Mouse (Mus musculus) lung, embryonic 14.5 days (tissue): ENCODE results near the gene Fgfr2. TPM values are rescaled to one million over a fixed set of nuclear protein-coding genes. Genes with fewer than 3 reads are reported as not detected.
A peak's percentile ranks its signal among the peaks of the same experiment; 100 is the strongest.

Experiments used
- ATAC-seq: fragments of 200-750 bp; cut with Nextera tagmentation; 2 replicates; pipeline ENCODE4 v1.8.0; 2017; ENCODE audit warnings: mild to moderate bottlenecking, moderate TSS enrichment, moderate library complexity; ENCODE audit not compliant: insufficient read depth
- DNase-seq: peaks from one replicate; pipeline ENCODE4 v3.0.0-alpha.2; 2015
- H3K27ac ChIP-seq: fragments of 300-500 bp; sonication (generic); 2 replicates; pipeline ENCODE4 v1.5.1; 2014; ENCODE audit warnings: low read depth, mild to moderate bottlenecking, moderate library complexity
- H3K27me3 ChIP-seq: fragments of 300-500 bp; sonication (generic); 2 replicates; pipeline ENCODE4 v1.6.1; 2014; ENCODE audit warnings: low read length, control low read depth; ENCODE audit not compliant: insufficient read depth
- H3K36me3 ChIP-seq: fragments of 300-500 bp; sonication (generic); 2 replicates; pipeline ENCODE4 v1.6.1; 2014; ENCODE audit warnings: control low read depth; ENCODE audit not compliant: insufficient read depth
- H3K4me1 ChIP-seq: fragments of 300-500 bp; sonication (generic); 2 replicates; pipeline ENCODE4 v1.6.1; 2014; ENCODE audit warnings: antibody characterized with exemption, control low read depth; ENCODE audit not compliant: insufficient read depth
- H3K4me2 ChIP-seq: fragments of 300-500 bp; sonication (generic); 2 replicates; pipeline ENCODE4 v1.6.1; 2014; ENCODE audit warnings: mild to moderate bottlenecking
- H3K4me3 ChIP-seq: fragments of 300-500 bp; sonication (generic); 2 replicates; pipeline ENCODE4 v1.5.1; 2014; ENCODE audit warnings: low read depth, low read length
- H3K9ac ChIP-seq: fragments of 300-500 bp; sonication (generic); 2 replicates; pipeline ENCODE4 v1.6.1; 2014
- H3K9me3 ChIP-seq: fragments of 300-500 bp; sonication (generic); 2 replicates; pipeline ENCODE4 v1.6.1; 2016; ENCODE audit warnings: low read depth, low read length, control low read depth
- CTCF ChIP-seq: IDR thresholded peaks from 2 replicates; pipeline ENCODE4 v1.5.1; 2016; ENCODE audit warnings: antibody characterized with exemption, low read depth
- WGBS: fragments of 180-500 bp; shearing (Covaris S2); extraction: QIAGEN DNeasy Blood & Tissue Kit; methylation state at CpG from one replicate; pipeline ENCODE4 v1.1.7; 2014; 5-methylcytosine and 5-hydroxymethylcytosine counted together
- polyA plus RNA-seq: library from polyadenylated mRNA; unstranded; fragments of >200 nt; fragmentation: Nextera tagmentation; extraction: Ambion mirVana; gene quantifications from 2 replicates; pipeline ENCODE4 v1.2.1, GENCODE M21; 2014

The Fgfr2 gene
- polyA plus RNA-seq, 1 experiment from 2014 or later, result 179 TPM

GRCm38 (mm10) chr7:130653036-130653555 lies 2470.1 kb downstream of the Fgfr2 start:
- no peak for ATAC-seq
- Histone ChIP-seq H3K27me3 (no peaks in the 10 kb centered on the region), H3K36me3 (no peaks in the 10 kb centered on the region), H3K9me3 (no peaks in the 10 kb centered on the region), H3K4me2 (no peak overlapping the region), H3K27ac (no peak overlapping the region), H3K4me3 (no peak overlapping the region), H3K4me1 (peaks cover 17% of the 10 kb centered on the region), H3K9ac (no peak overlapping the region)
- TF ChIP-seq CTCF, result no peak
- DNase-seq, result no peak
- 70% methylated on average over 6 of the region's 6 CpGs for WGBS

GRCm38 (mm10) chr7:130650621-130651020 lies 2472.5 kb downstream of the Fgfr2 start:
- no peaks in the 10 kb centered on the region for H3K36me3 ChIP-seq
- no peak for ATAC-seq
- 66% methylated on average over 5 of the region's 5 CpGs for WGBS
- no peak overlapping the region for H3K27ac ChIP-seq
- no peaks in the 10 kb centered on the region for H3K27me3 ChIP-seq
- H3K9ac ChIP-seq, result no peak overlapping the region
- no peak for DNase-seq
- H3K9me3 ChIP-seq, result no peaks in the 10 kb centered on the region
- TF ChIP-seq CTCF, result no peak
- peaks cover 21% of the 10 kb centered on the region for H3K4me1 ChIP-seq
- H3K4me2 ChIP-seq, result no peak overlapping the region
- no peak overlapping the region for H3K4me3 ChIP-seq

DNA sequence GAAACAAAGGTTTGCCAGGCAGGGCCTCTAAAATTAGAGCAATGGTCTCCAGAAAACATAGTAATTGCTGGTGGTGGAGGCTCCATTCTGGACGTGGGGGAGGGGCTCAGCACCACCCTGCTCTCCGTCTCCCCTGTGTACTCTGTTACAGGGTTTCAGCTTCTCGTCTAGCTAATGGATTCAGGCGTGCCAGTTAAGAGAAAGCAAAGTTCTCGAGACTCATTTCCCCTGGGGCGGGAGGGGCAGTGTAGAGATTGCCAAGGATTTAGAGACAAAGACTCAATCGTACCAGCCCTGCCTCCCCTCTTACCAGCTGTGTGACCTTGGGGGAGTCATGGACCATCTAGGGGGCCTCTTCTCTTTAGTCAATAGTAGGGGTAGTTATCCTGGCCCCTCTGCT lies 2473.9 kb downstream of the Fgfr2 start:
- Histone ChIP-seq H3K9ac (peak overlapping the region; percentile 6; the same call in 1 of the 2 replicates), H3K27me3 (no peaks in the 10 kb centered on the region), H3K36me3 (no peaks in the 10 kb centered on the region), H3K27ac (0 out of 2 replicates have a peak overlapping the region, but pooled peaks have one; percentile 8), H3K4me1 (peaks cover 10% of the 10 kb centered on the region), H3K4me3 (no peak overlapping the region), H3K4me2 (no peak overlapping the region), H3K9me3 (no peaks in the 10 kb centered on the region)
- DNase-seq, result no peak
- no peak for TF ChIP-seq CTCF
- 42% methylated on average over 7 of the region's 7 CpGs for WGBS
- no peak for ATAC-seq

GRCm38 (mm10) chr7:130648061-130648460 lies 2475.1 kb downstream of the Fgfr2 start:
- Histone ChIP-seq H3K4me2 (peak overlapping the region; percentile 94), H3K27ac (no peak overlapping the region), H3K4me3 (no peak overlapping the region), H3K9ac (no peak overlapping the region), H3K9me3 (no peaks in the 10 kb centered on the region), H3K27me3 (no peaks in the 10 kb centered on the region), H3K36me3 (no peaks in the 10 kb centered on the region), H3K4me1 (peaks cover 10% of the 10 kb centered on the region)
- ATAC-seq, result no peak
- TF ChIP-seq CTCF, result no peak
- DNase-seq, result no peak
- whole genome bisulfite sequencing, result 68% methylated on average over 4 of the region's 4 CpGs

- Histone ChIP-seq H3K4me3 (peak overlapping the region; percentile 68), H3K9me3 (no peaks in the 10 kb centered on the region), H3K4me1 (peaks cover 10% of the 10 kb centered on the region), H3K36me3 (no peaks in the 10 kb centered on the region), H3K27me3 (no peaks in the 10 kb centered on the region), H3K4me2 (peak overlapping the region; percentile 94), H3K27ac (peak overlapping the region; percentile 99), H3K9ac (peak overlapping the region; percentile 94)
- no peak for TF ChIP-seq CTCF
- 1% methylated on average over 17 of the region's 18 CpGs for WGBS
- ATAC-seq (peak; percentile 76), DNase-seq (peak; percentile 94)
These were observed 2476.4 kb downstream of the Fgfr2 start for GRCm38 (mm10) chr7:130646762-130647139.

GRCm38 (mm10) chr7:130645994-130646761 lies 2477.0 kb downstream of the Fgfr2 start:
- ATAC-seq, result peak; percentile 90
- TF ChIP-seq CTCF, result peak; percentile 52

DNA sequence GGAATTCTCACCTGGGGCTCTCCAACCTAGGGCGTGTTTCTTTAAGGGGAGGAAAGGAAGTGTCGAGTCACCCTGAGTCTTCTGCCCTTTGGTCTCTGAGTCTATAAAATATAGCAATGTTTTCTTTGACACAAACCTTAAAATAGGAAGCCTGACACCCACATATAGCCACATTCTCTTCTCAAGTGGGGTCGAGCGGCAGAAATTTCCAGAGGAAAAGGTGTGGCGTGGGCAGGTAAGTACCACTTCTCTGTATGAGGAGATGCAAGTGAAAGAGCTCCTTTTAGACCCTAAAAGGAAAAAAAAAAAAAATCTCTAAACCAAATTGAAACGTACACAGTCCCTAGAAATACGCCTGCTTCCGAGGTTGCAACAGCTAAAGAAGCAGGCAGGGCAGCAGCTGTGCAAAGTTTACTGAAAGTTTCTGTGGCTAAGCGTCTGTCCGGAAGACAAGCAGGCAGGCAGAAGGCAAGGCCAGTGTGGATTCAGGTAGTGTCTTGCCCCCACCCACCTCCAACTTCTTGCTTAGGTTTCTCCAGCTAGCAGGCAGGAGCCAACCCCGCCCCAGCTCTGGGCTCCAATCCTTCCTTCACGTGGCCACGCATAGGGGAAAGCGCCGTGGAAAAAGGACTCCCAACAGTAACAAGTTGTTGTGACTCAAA lies 2477.7 kb downstream of the Fgfr2 start:
- Histone ChIP-seq H3K4me1 (peaks cover 13% of the 10 kb centered on the region), H3K4me3 (peak overlapping the region; percentile 68), H3K9ac (peak overlapping the region; percentile 94), H3K27me3 (no peaks in the 10 kb centered on the region), H3K36me3 (no peaks in the 10 kb centered on the region), H3K27ac (peak overlapping the region; percentile 99), H3K4me2 (peak overlapping the region; percentile 94), H3K9me3 (no peaks in the 10 kb centered on the region)
- peak; percentile 38 for ATAC-seq
- peak; percentile 68 for DNase-seq
- 9% methylated on average over 15 of the region's 15 CpGs for WGBS
- TF ChIP-seq CTCF, result no peak

More at GRCm38 (mm10) chr7:130645994-130646761, 2477.0 kb downstream of the Fgfr2 start:
- Histone ChIP-seq H3K4me2 (peak overlapping the region; percentile 94), H3K4me3 (peak overlapping the region; percentile 68), H3K36me3 (no peaks in the 10 kb centered on the region), H3K27me3 (no peaks in the 10 kb centered on the region), H3K9ac (peak overlapping the region; percentile 94), H3K9me3 (no peaks in the 10 kb centered on the region), H3K27ac (peak overlapping the region; percentile 99), H3K4me1 (peaks cover 11% of the 10 kb centered on the region)
- peak; percentile 86 for DNase-seq
- WGBS, result under 1% methylated on average over 54 of the region's 55 CpGs
